19 mouse cellular contexts compared by ENCODE assay signal in genomic region chr8:70086151-70086550, GRCm38 (mm10). TPM values are rescaled to one million over a fixed set of nuclear protein-coding genes. Genes with fewer than 3 reads are reported as not detected.
A peak's percentile ranks its signal among the peaks of the same experiment; 100 is the strongest.
DNase-seq lines count a peak whose midpoint lies in the region; ATAC-seq lines count a peak whose summit lies in the region.
"Had no signal": no experiment of that assay in that cellular context is flagged by ENCODE, and none has a peak within 500 bp of the region (broad histone marks: within the 10 kb centered on the region; RNA-seq: fewer than 3 reads in every experiment).

No protein-coding gene starts in this region.

- H3K27me3 ChIP-seq in midbrain, embryonic 11.5 days (ENCODE audit: control insufficient read depth, insufficient read depth, low read length): peaks cover 75% of the 10 kb centered on the region
- peaks cover 41% of the 10 kb centered on the region for H3K27me3 ChIP-seq in midbrain, embryonic 16.5 days (ENCODE audit: control insufficient read depth, insufficient read depth, low read depth, low read length)
- H3K27me3 ChIP-seq: CH12.LX had no signal

- peak; percentile 90 for DNase-seq in midbrain, embryonic 11.5 days (ENCODE audit: low spot score, missing footprints)
- DNase-seq: adrenal gland, adult 2 months; adrenal gland, adult 8-10 months; adrenal gland, postnatal 10 days; adrenal gland, postnatal 14 days; adrenal gland, postnatal 25 days; adrenal gland, postnatal 36 days; B cell, adult 2 months; cerebellum, adult 11 months; cerebellum, adult 11-12 months; cerebellum, adult 18-20 months; cerebellum, adult 2 months had no signal

- no peak for ATAC-seq in midbrain, embryonic 11.5 days (ENCODE audit: low FRiP score)
- no peak for ATAC-seq in midbrain, embryonic 16.5 days
- ATAC-seq: activated CD4-positive, CD25-positive, alpha-beta regulatory T cell, adult 4 months; CD4-positive, CD25-positive, alpha-beta regulatory T cell, adult 4 months; Patski had no signal

- no peak overlapping the region for H3K4me3 ChIP-seq in midbrain, embryonic 11.5 days (ENCODE audit: low read depth, low read length)
- no peak overlapping the region for H3K4me3 ChIP-seq in midbrain, embryonic 16.5 days (ENCODE audit: low read depth, low read length)

- WGBS in midbrain, embryonic 11.5 days: 38% methylated on average over 1 of the region's 1 CpGs
- WGBS in midbrain, embryonic 16.5 days: 54% methylated on average over 1 of the region's 1 CpGs

- H3K4me2 ChIP-seq in midbrain, embryonic 11.5 days: no peak overlapping the region
- no peak overlapping the region for H3K4me2 ChIP-seq in midbrain, embryonic 16.5 days (ENCODE audit: low read length)

- H3K36me3 ChIP-seq in midbrain, embryonic 11.5 days (ENCODE audit: control insufficient read depth, insufficient read depth, low read length): no peaks in the 10 kb centered on the region
- H3K36me3 ChIP-seq in midbrain, embryonic 16.5 days (ENCODE audit: control insufficient read depth, insufficient read depth, low read length): no peaks in the 10 kb centered on the region
- H3K36me3 ChIP-seq: G1E had no signal

- no peak overlapping the region for H3K9ac ChIP-seq in midbrain, embryonic 11.5 days (ENCODE audit: low read length)
- no peak overlapping the region for H3K9ac ChIP-seq in midbrain, embryonic 16.5 days (ENCODE audit: low read depth, low read length)

- H3K9me3 ChIP-seq in midbrain, embryonic 11.5 days (ENCODE audit: control insufficient read depth, low read length): no peaks in the 10 kb centered on the region
- no peaks in the 10 kb centered on the region for H3K9me3 ChIP-seq in midbrain, embryonic 16.5 days (replicated peaks; ENCODE audit: control insufficient read depth, low read length, poor library complexity, severe bottlenecking)

- H3K27ac ChIP-seq in midbrain, embryonic 11.5 days (ENCODE audit: low read depth, low read length): no peak overlapping the region
- no peak overlapping the region for H3K27ac ChIP-seq in midbrain, embryonic 16.5 days (ENCODE audit: low read length)

- peaks cover 27% of the 10 kb centered on the region for H3K4me1 ChIP-seq in midbrain, embryonic 11.5 days (ENCODE audit: control insufficient read depth, insufficient read depth, low read length)
- peaks cover 43% of the 10 kb centered on the region for H3K4me1 ChIP-seq in midbrain, embryonic 16.5 days (ENCODE audit: control insufficient read depth, insufficient read depth, low read length)

RNA-seq across cellular contexts. Expression of gene Hapln4, which starts 2.9 kb away (rescaled TPM):
- 0.04 and 0.22 TPM in 2 replicates for polyA plus RNA-seq in midbrain, embryonic 11.5 days (2014; fragmentation: Nextera tagmentation; extraction: Ambion mirVana)
- polyA plus RNA-seq in midbrain, embryonic 16.5 days (2015; fragmentation: Nextera tagmentation; extraction: Ambion mirVana): 0.89 and 0.93 TPM in 2 replicates
- polyA plus RNA-seq: activated CD4-positive, CD25-positive, alpha-beta regulatory T cell, adult 4 months; CD4-positive, CD25-positive, alpha-beta regulatory T cell, adult 4 months; G1E had no signal

RNA-seq across cellular contexts. Expression of gene Tm6sf2, which starts 13.4 kb away (rescaled TPM):
- 0.95 and 1.6 TPM in 2 replicates for polyA plus RNA-seq in midbrain, embryonic 11.5 days (2014; fragmentation: Nextera tagmentation; extraction: Ambion mirVana)
- polyA plus RNA-seq in midbrain, embryonic 16.5 days (2015; fragmentation: Nextera tagmentation; extraction: Ambion mirVana): 1.3 and 1.4 TPM in 2 replicates

RNA-seq across cellular contexts. Expression of gene Ncan, which starts 34.5 kb away (rescaled TPM):
- 47.2 and 52.4 TPM in 2 replicates for polyA plus RNA-seq in midbrain, embryonic 11.5 days (2014; fragmentation: Nextera tagmentation; extraction: Ambion mirVana)
- polyA plus RNA-seq in midbrain, embryonic 16.5 days (2015; fragmentation: Nextera tagmentation; extraction: Ambion mirVana): 169 and 189 TPM in 2 replicates
- polyA plus RNA-seq: activated CD4-positive, CD25-positive, alpha-beta regulatory T cell, adult 4 months; C2C12; CD4-positive, CD25-positive, alpha-beta regulatory T cell, adult 4 months; G1E had no signal

RNA-seq across cellular contexts. Expression of gene Sugp1, which starts 43.5 kb away (rescaled TPM):
- polyA plus RNA-seq in midbrain, embryonic 11.5 days (2014; fragmentation: Nextera tagmentation; extraction: Ambion mirVana): 33.3 and 35.3 TPM in 2 replicates
- polyA plus RNA-seq in midbrain, embryonic 16.5 days (2015; fragmentation: Nextera tagmentation; extraction: Ambion mirVana): 58.4 and 61.9 TPM in 2 replicates

RNA-seq across cellular contexts. Expression of gene Mau2, which starts 43.6 kb away (rescaled TPM):
- 46.2 and 49.3 TPM in 2 replicates for polyA plus RNA-seq in midbrain, embryonic 11.5 days (2014; fragmentation: Nextera tagmentation; extraction: Ambion mirVana)
- polyA plus RNA-seq in midbrain, embryonic 16.5 days (2015; fragmentation: Nextera tagmentation; extraction: Ambion mirVana): 75.8 and 79.0 TPM in 2 replicates
